Mouse (Mus musculus) right cerebral cortex, adult 2 months (tissue): ENCODE measurements at regions not wholly inside any gene's neighbourhood (a gene's known extent, or its start where the extent isn't known, plus 50 kb on each side); places are given as distances from the start of the nearest gene placed in this dataset.
"Not testable (repeated sequence)": the region's sequence is repeated elsewhere in the genome, so short reads cannot be mapped to it uniquely, and the experiment has no call there.

ENCODE experiments used
- DNase-seq, 2 experiments: peaks; one replicate each; pipeline ENCODE4 v3.0.0; 2021 to 2022; ENCODE audit warnings: low spot score in 2 of 2

GRCm38 (mm10) chr8:60728339-60728738, 95.7 kb downstream of the Mfap3l start:
- DNase-seq, result no peak

GRCm38 (mm10) chr8:60732545-60732944, 99.9 kb downstream of the Mfap3l start:
- DNase-seq, result no peak

- no peak for DNase-seq
Observed at GRCm38 (mm10) chr8:60735961-60736360, 103.3 kb downstream of the Mfap3l start.

- DNase-seq, result no peak
Observed at GRCm38 (mm10) chr8:60736401-60736800, 103.8 kb downstream of the Mfap3l start.

GRCm38 (mm10) chr8:60736913-60737312, 104.3 kb downstream of the Mfap3l start:
- DNase-seq, result no peak

- DNase-seq, result no peak
Observed at GRCm38 (mm10) chr8:60737616-60738015, 105.0 kb downstream of the Mfap3l start.

GRCm38 (mm10) chr8:60745877-60746276, 113.2 kb downstream of the Mfap3l start:
- DNase-seq, result no peak

GRCm38 (mm10) chr8:60746486-60746885, 113.9 kb downstream of the Mfap3l start:
- DNase-seq, result no peak

- no peak for DNase-seq
Observed at GRCm38 (mm10) chr8:60755704-60756415, 123.2 kb downstream of the Mfap3l start.

- DNase-seq, result no peak
Observed at GRCm38 (mm10) chr8:60763959-60764358, 126.3 kb upstream of the Hpf1 start.

- DNase-seq, result peak; percentile 61 to 66
Observed at GRCm38 (mm10) chr8:60773350-60773749, 116.9 kb upstream of the Hpf1 start.

- DNase-seq, result not testable (repeated sequence)
Observed at GRCm38 (mm10) chr8:60776251-60776650, 114.0 kb upstream of the Hpf1 start.

- no peak for DNase-seq
Observed at GRCm38 (mm10) chr8:60785049-60785448, 105.2 kb upstream of the Hpf1 start.

GRCm38 (mm10) chr8:60790453-60790852, 99.8 kb upstream of the Hpf1 start:
- no peak for DNase-seq

- DNase-seq, result no peak
Observed at GRCm38 (mm10) chr8:60792518-60792917, 97.7 kb upstream of the Hpf1 start.

- DNase-seq, result no peak
Observed at GRCm38 (mm10) chr8:60804787-60805186, 85.4 kb upstream of the Hpf1 start.

- DNase-seq, result no peak
Observed at GRCm38 (mm10) chr8:60806772-60807171, 83.4 kb upstream of the Hpf1 start.

- no peak for DNase-seq
Observed at GRCm38 (mm10) chr8:60809806-60810205, 80.4 kb upstream of the Hpf1 start.

- no peak for DNase-seq
Observed at GRCm38 (mm10) chr8:60810955-60811354, 79.3 kb upstream of the Hpf1 start.

- DNase-seq, result no peak
Observed at GRCm38 (mm10) chr8:60825676-60826442, 64.4 kb upstream of the Hpf1 start.

GRCm38 (mm10) chr8:60827241-60827640, 63.0 kb upstream of the Hpf1 start:
- DNase-seq, result no peak

GRCm38 (mm10) chr8:60829093-60829492, 61.1 kb upstream of the Hpf1 start:
- DNase-seq, result no peak

GRCm38 (mm10) chr8:60830556-60830955, 59.7 kb upstream of the Hpf1 start:
- DNase-seq, result no peak
